Mouse (Mus musculus): ENCODE measurements around the gene Dpp6.

Gene Dpp6

DNA sequence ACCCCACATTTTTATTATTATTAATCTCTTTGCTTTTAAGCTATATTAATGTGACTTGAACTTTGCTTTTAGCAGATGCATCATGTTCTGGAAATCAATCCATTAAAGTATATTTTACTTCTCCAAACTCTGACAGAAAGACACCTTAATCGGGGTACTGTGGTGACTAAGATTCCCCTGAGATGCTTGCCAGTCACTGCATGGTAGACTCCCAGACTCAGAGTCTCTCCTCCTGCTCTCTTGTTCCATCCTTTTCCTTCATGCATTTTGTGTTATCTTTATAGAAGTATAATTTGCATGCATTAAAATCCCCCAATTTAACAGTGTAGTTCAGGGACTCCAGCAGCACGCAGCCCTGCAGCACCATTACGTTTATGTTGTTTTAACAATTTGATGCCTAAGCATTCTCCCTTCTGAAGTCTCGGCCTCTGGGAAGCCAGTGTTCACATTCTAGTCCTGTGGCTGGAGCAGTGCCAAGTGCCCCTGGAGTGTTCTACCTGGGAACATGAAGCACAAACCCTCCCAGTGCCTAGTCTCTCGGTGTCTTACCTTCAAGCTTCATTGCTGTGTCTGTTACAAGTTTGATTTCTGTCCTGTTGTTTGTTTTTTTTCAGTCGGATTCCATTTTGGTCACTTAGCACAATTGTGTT lies 153.1 kb downstream of the Dpp6 start:
- no peak for DNase-seq (ENCODE audit: low spot score in 2 of 2)

- no peak for DNase-seq (ENCODE audit: low spot score in 2 of 2)
Observed at GRCm38 (mm10) chr5:26973166-26973565, 156.2 kb downstream of the Dpp6 start.

DNA sequence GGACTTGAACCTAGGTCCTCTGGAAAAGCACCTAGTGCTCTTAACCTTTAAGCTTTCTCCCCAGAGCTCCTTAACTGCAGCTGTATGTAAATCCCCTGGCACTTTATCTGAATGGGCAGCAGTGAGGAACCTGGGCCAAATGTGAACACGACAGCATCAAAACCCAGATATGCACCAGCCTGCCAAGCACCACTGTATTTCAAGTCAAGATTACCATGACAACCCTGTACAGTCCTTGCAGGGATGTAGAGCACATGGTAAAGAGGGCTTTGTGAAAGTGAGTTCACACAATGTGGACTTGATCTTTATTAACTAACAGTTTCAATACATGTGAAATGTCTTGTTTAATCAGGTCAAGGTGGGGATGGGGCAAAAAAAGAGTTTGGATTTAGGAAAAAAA lies 162.3 kb downstream of the Dpp6 start:
- no peak for DNase-seq (ENCODE audit: low spot score in 2 of 2)

DNA sequence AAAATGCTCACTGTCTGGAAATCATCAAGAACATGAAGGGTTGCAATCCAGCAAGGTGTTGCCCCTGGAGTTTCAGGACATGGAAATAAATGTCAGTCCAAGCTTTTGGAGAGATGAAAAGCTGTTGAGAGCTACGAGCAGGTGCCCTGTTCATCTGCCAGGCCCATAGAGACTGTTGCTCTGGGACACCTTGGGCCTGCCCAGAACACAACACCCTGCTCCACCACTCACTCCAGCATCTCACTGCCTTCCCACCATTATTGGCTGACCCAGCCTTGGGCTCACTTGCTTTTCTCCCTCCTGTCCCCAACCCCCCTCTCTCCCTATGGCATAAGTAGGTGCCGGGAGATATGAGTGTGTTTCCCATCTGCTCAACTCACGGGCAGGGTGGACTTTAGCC lies 162.8 kb downstream of the Dpp6 start:
- DNase-seq (ENCODE audit: low spot score in 2 of 2) = no peak

DNA sequence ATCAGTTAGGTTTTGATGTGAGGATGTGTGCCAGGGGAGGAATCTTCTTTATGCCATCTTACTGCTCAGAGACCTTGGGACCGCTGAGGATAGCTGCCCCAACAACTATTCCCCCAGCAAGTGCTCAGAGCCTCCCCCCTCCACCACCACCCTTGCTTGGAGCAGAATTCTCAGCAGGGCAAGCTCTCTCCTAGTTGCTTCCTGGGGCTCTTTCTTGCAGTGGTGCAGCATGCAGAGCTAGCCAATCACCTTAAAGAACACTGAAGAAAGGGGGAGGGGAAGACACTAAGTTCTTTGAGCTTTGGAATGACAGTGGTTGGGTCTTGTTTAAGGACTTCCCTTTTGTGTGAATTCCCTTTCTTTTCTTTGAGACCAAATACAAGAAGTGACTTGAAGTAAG lies 168.1 kb downstream of the Dpp6 start:
- no peak for DNase-seq (ENCODE audit: low spot score in 2 of 2)

- DNase-seq (ENCODE audit: low spot score in 2 of 2) = no peak
Observed at GRCm38 (mm10) chr5:26991587-26991986, 174.6 kb downstream of the Dpp6 start.

- DNase-seq (ENCODE audit: low spot score in 2 of 2) = no peak
Observed at GRCm38 (mm10) chr5:27003537-27003936, 186.5 kb downstream of the Dpp6 start.

DNA sequence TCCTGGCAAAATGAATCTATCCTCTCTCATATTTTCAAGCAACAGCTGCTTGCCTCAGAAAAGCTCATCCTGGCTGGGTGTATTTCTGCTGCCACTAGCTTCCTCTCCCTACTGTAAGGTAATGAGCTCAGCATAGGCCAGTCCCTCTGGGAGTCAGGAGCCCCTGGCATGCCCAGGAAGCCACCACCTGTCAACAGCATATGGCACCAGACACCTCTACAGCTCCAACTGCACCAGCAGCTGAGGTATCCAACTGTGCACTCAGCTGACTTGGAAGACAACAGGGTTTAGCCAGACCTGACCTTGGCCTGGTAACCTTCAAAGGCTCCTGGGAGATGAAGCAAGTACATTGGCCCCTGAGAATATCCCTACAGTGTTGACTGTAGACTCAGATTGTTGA lies 192.2 kb downstream of the Dpp6 start:
- DNase-seq (ENCODE audit: low spot score in 2 of 2) = no peak

GRCm38 (mm10) chr5:27010582-27010981 lies 193.6 kb downstream of the Dpp6 start:
- DNase-seq (ENCODE audit: low spot score in 2 of 2) = no peak

GRCm38 (mm10) chr5:27018314-27018956 lies 201.4 kb downstream of the Dpp6 start:
- no peak for DNase-seq (ENCODE audit: low spot score in 2 of 2)

GRCm38 (mm10) chr5:27028611-27029010 lies 211.6 kb downstream of the Dpp6 start:
- DNase-seq (ENCODE audit: low spot score in 2 of 2) = no peak

GRCm38 (mm10) chr5:27029784-27030183 lies 212.8 kb downstream of the Dpp6 start:
- no peak for DNase-seq (ENCODE audit: low spot score in 2 of 2)

DNA sequence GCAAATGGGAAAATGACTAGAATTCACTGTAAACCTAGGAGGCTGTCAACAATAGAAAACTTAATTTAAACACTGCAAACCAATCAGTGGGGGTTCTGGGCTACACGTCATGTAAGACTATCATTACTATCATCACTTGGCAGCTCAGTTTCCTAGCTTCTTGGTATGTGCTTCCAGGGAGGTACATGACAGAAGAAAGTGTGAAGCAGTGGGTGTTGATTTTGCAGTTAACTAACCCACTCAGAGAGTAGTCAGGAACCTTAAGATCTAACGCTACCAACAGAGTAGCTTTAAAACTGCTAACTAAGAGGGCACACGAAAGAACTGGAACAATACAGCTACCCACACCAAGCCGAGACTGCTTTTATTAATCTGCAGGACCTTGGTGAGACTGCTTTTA lies 217.9 kb downstream of the Dpp6 start:
- no peak for DNase-seq (ENCODE audit: low spot score in 2 of 2)

- DNase-seq (ENCODE audit: low spot score in 2 of 2) = no peak
Observed at GRCm38 (mm10) chr5:27035291-27035690, 218.3 kb downstream of the Dpp6 start.

DNA sequence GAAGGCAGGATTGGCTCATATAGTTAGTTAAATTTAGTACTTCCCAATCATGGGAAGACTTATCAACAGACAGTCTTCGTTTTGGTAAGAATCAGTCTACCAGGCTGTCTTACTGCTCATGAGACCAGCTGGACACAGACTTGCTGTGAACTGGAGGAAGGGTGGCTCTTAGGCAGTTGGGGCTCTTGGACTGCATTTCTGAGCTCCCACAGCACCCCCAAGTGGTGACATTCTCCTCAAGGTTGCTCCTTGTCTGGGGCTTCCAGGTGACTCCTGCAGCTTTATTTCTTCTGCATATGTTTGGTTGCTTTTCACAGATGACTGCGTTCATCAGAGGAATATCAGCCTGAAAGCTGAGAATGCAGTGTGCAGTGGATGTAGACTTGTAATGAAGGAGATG lies 218.9 kb downstream of the Dpp6 start:
- DNase-seq (ENCODE audit: low spot score in 2 of 2) = no peak

DNA sequence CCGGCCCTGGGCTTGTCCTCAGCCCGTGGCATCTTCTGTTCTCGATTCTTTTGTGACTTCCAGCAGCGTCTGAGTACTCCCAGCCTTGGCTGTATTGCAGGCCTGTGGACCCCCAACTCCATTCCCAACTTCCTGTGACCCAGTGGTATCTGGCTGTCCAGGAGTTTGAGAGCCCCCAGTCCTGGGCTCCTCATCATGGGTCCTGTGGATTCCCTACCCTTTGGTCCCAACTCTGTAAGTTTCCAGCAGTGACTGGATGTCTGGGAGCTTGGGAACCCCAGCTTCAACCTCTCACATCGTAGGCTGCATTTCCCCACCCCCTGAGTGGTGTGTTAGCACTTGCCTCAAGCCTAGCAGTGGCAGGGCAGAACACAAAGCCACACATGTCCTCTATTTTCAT lies 220.8 kb downstream of the Dpp6 start:
- no peak for DNase-seq (ENCODE audit: low spot score in 2 of 2)

DNA sequence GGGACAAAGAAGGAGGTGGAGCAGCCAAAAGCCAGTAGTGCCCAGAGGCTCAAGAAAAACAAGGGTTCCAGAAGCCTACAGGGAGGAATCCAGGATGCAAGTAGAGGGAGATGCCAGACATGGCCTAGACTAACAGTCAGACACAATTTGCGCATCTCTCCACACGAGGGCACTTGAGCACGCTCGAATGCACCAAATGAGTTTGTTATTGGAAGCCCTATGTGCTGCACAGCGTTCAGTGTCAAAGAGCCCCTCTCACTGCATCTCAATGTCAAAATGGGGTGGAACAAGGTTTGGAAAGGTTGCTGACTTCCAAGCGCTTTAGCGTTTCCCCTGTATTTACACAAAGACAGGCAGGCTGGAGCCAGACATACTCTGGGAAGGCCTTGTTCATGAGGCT lies 231.2 kb downstream of the Dpp6 start:
- DNase-seq (ENCODE audit: low spot score in 2 of 2) = no peak

DNA sequence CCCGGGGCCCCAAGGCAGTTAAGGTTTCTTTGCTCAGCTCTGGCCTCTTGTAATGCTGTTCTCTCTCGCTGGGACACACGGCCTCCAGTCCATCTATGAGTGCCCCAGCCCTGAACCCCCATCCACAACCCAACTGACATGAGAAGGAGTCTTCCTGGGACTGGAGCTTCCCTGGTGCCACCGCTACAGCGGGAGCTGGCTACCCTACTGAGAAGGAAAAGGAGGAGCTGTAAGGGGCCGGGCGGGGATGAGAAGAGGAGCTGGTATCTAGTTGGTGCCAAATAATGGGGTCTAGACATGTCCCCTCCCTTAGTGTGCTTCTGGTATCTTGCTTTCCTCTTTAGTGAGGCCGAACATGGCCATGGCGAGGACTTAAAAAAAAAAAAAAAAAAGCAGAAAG lies 231.9 kb downstream of the Dpp6 start:
- no peak for DNase-seq (ENCODE audit: low spot score in 2 of 2)

DNA sequence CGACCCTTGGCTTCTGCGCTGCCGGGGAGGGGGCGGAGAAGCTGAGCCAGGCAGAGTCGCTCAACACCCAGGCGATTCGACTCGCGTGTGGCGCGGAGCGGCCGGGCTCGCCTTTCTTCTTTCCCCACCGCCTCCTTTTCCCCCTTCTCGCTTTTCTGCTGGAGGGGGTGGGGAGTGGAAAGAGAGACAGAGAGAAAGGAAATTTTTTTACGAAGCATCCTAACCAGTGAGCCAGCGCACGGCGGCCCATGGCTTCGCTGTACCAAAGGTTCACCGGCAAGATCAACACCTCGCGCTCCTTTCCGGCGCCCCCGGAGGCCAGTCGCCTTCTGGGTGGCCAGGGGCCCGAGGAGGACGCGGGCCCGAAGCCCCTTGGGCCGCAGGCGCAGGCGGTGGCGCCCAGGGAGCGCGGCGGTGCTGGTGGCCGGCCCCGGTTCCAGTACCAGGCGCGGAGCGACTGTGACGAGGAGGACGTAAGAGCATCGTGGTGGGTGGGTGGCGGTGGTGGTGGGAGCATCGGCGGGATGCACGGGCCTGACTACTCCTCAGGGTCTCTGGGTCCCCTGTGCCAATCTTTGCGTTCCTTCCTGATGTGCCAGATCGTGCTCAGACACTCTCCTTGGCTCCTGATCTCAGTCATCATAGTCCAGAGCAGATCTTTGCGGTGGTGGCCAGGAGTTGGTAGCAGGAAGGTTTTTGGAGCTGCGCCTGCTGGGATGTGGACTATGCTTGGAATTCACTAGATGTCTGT lies 232.5 kb downstream of the Dpp6 start:
- DNase-seq (ENCODE audit: low spot score in 2 of 2) = no peak

DNA sequence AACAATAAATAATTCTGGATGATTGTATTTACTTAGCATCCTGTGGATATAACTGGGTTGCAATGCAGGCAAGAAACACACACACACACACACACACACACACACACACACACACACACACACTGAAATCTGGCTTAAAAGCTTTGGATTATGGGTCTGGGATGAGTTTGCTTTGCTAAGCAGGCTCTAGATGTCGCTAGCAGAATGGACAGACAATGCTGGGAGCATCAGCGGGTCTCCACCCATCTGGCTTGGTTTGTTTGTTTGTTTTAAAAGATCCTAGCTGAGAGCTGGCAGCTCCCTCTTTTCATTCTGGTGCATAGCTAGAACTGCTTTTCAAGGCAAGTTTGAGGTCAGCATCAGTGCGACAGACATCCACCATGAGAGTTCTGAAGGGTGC lies 234.2 kb downstream of the Dpp6 start:
- no peak for DNase-seq (ENCODE audit: low spot score in 2 of 2)

- no peak for DNase-seq (ENCODE audit: low spot score in 2 of 2)
Observed at GRCm38 (mm10) chr5:27052441-27052840, 235.4 kb downstream of the Dpp6 start.

DNA sequence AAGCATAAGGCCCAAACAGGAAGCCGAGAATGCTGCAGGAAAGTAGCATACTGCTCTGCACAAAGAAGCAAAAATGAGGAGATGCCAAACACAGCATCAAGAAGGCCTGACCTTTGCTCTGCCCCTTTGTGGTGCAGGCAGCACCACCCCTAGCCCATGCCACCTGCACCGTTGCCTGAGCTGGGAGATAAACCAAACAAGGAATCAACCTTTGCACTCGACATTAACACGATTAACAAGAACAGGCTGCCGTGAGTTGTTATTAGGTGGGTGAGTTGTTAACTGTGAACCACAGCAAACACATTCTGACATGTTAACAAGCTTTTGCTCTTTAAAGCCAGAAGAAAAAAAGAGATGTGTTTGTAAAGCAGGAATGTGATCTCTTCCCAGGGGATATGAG lies 239.4 kb downstream of the Dpp6 start:
- no peak for DNase-seq (ENCODE audit: low spot score in 2 of 2)

- no peak for DNase-seq (ENCODE audit: low spot score in 2 of 2)
Observed at GRCm38 (mm10) chr5:27060114-27060513, 243.1 kb downstream of the Dpp6 start.

All from spleen, postnatal 10 days (tissue).